Mouse (Mus musculus) small intestine, adult 2 months (tissue): ENCODE data around the gene 1700042G07Rik. TPM values are rescaled to one million over a fixed set of nuclear protein-coding genes. Genes with fewer than 3 reads are reported as not detected.

ENCODE experiments used
- H3K27ac ChIP-seq: fragments of 200-500 bp; 2 replicates; pipeline ENCODE4 v1.5.1; 2012; ENCODE audit warnings: low read depth, low read length, control low read depth, inconsistent platforms; ENCODE audit not compliant: insufficient read depth
- H3K27me3 ChIP-seq: fragments of 200-500 bp; 2 replicates; pipeline ENCODE4 v1.6.1; 2012; ENCODE audit warnings: mild to moderate bottlenecking, moderate library complexity, low read length, inconsistent platforms; ENCODE audit not compliant: control insufficient read depth, insufficient read depth
- H3K36me3 ChIP-seq: fragments of 200-500 bp; 2 replicates; pipeline ENCODE4 v1.6.1; 2012; ENCODE audit warnings: mild to moderate bottlenecking, low read length, control low read depth, inconsistent platforms; ENCODE audit not compliant: control insufficient read depth, insufficient read depth
- H3K4me1 ChIP-seq: fragments of 200-500 bp; 2 replicates; pipeline ENCODE4 v1.6.1; 2012; ENCODE audit warnings: low read length, inconsistent platforms, mixed read lengths; ENCODE audit not compliant: control insufficient read depth, insufficient read depth, insufficient read length
- H3K4me3 ChIP-seq: fragments of 200-500 bp; 2 replicates; pipeline ENCODE4 v1.5.1; 2012; ENCODE audit warnings: low read depth, mild to moderate bottlenecking, control low read depth, inconsistent platforms, low read length, moderate library complexity
- CTCF ChIP-seq: fragments of 200-500 bp; IDR thresholded peaks from 2 replicates; pipeline ENCODE4 v1.5.1; 2012; ENCODE audit warnings: low read depth, mild to moderate bottlenecking, control low read depth, inconsistent platforms, low read length, moderate library complexity, mixed read lengths; ENCODE audit not compliant: insufficient replicate concordance, insufficient read length; ENCODE audit errors: extremely low read depth
- POLR2A ChIP-seq: fragments of 200-500 bp; IDR thresholded peaks from 2 replicates; pipeline ENCODE4 v1.6.1; 2012; ENCODE audit warnings: low read depth, mild to moderate bottlenecking, control low read depth, inconsistent platforms, low read length, moderate library complexity
- WGBS: fragments of 180-500 bp; shearing (Covaris S2); methylation state at CpG from one replicate; pipeline ENCODE4 v1.1.7; 2018; 5-methylcytosine and 5-hydroxymethylcytosine counted together
- polyA plus RNA-seq: library from polyadenylated mRNA; depleted of rRNA; stranded (reverse); fragments of >200 nt; gene quantifications from 2 replicates; pipeline ENCODE4 v1.2.3, GENCODE M21; 2012

1700042G07Rik gene
- polyA plus RNA-seq, 1 experiment, result not detected

GRCm38 (mm10) chr4:116137421-116137996, 35.7 kb upstream of the 1700042G07Rik start:
- Histone ChIP-seq H3K36me3 (no peaks in the 10 kb centered on the region), H3K4me1 (no peaks in the 10 kb centered on the region), H3K4me3 (no peak overlapping the region), H3K27me3 (0 out of 2 replicates have a peak, but pooled peaks cover 3% of the 10 kb centered on the region), H3K27ac (no peak overlapping the region)
- 70% methylated on average over 13 of the region's 13 CpGs for WGBS
- no peak for TF ChIP-seq POLR2A
- TF ChIP-seq CTCF, result no peak

DNA sequence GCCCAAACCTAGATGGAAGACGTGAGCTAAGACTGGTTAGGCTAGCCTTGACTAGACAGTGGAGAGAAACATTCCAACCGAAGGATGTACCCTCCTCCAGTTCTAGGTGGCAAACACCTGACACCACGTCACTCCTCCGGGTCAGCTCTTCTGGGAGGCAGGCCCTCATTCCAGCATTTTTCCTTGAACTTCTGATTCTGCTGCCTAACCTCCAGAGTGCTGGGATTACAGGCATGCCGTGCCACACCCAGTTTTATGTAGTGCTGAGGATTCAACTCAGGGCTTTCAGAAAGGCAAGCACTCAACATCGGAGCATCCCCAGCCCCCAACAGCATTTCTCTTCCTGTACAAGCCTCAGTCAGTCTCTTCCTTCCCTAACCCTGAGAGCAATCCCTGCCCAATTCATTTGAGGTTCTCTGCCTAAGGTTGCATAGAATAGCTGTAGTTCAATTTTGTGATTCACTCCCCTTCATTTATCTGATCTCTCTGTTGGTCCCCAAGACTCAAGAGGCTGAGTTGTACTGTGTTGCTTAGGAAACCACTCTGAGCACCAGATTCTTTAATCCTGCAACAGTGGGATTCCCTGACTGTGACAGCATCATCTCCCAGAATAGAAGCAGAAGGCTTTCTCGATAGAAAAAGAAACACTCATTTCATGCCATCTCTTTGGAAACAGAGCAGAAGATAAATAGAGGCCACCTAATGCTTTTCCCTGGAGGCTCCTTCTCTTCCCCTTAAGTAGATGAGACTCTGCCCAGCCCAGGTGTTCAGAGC, 32.2 kb upstream of the 1700042G07Rik start:
- H3K4me1 ChIP-seq, result peaks cover 5% of the 10 kb centered on the region
- TF ChIP-seq POLR2A (no peak), CTCF (no peak)
- 77% methylated on average over 7 of the region's 7 CpGs for WGBS

DNA sequence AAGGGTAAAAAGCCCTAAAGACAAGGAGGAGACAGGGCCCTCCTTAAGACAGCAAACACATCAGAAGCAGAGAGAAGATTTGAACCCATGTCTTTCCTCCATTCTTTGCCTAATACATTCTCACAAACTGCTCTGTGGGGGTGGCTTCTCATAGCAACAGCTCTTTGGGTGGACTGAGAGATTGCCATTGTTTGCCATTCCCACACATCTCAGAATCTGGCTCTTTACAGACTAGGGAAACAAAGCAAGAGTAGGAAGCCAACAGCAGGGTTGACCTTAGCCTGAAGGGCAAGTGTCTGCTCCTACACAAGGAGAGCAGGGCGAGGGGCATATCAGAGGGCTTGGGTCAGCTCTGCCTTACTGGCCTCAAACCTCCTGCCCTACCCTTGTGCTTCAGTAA, 31.4 kb upstream of the 1700042G07Rik start:
- 79% methylated on average over 1 of the region's 1 CpGs for WGBS
- Histone ChIP-seq H3K27me3 (peaks cover 9% of the 10 kb centered on the region; the same call in 1 of the 2 replicates), H3K36me3 (no peaks in the 10 kb centered on the region), H3K27ac (no peak overlapping the region), H3K4me3 (no peak overlapping the region), H3K4me1 (peaks cover 5% of the 10 kb centered on the region)
- TF ChIP-seq POLR2A, result no peak
- no peak for TF ChIP-seq CTCF

More for the DNA sequence above, 32.2 kb upstream of the 1700042G07Rik start:
- Histone ChIP-seq H3K4me3 (no peak overlapping the region), H3K27me3 (peaks cover 9% of the 10 kb centered on the region; the same call in 1 of the 2 replicates), H3K27ac (no peak overlapping the region), H3K36me3 (no peaks in the 10 kb centered on the region)

DNA sequence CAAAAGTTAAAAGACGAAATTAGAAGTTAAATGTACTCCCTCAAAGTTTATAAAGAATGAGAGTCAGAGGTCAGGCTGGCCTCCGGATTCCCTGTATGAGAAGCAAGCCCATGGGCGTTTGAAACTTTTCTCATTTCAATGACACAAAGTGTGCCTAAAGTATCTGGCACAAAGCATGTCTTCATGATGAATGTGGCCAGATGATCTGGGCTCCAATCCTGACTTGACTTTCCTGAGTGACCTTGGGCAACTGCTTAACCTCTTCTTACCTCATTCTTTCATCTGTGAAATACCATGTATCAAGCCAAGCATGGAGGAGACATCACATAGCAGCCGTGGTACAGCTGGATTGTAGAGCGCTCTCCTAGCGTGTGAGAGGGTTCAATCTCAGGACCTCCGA, 30.9 kb upstream of the 1700042G07Rik start:
- Histone ChIP-seq H3K36me3 (no peaks in the 10 kb centered on the region), H3K27ac (no peak overlapping the region), H3K27me3 (peaks cover 9% of the 10 kb centered on the region; the same call in 1 of the 2 replicates), H3K4me3 (no peak overlapping the region), H3K4me1 (peaks cover 5% of the 10 kb centered on the region)
- 90% methylated on average over 7 of the region's 7 CpGs for WGBS
- TF ChIP-seq POLR2A (no peak), CTCF (no peak)

DNA sequence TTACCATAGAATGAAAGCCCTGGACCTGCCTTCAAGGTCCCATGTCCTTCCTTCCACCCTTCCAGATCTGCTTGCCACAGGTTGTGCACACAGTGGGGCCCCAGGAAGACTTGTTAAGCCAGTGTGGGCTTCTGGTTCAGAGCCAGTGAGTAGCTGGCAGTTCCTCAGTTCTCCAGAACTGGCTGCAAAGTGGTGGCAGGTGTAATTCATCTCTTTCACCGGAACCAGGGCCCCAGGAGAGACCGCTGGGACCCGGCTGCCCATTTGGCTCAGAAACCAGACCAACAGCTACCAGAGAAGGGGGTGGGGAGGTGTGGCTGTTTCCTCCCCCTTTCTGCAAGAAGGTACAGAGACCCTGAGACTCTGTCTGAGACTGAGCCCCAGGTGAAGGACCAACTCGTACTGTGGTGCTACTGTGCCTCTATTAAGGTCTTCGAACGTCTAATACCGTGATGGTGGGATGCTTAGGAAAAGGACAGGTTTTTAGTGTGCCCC, 29.8 kb upstream of the 1700042G07Rik start:
- Histone ChIP-seq H3K4me3 (0 out of 2 replicates have a peak overlapping the region, but pooled peaks have one; percentile 5), H3K36me3 (no peaks in the 10 kb centered on the region), H3K4me1 (peaks cover 5% of the 10 kb centered on the region), H3K27me3 (peaks cover 9% of the 10 kb centered on the region; the same call in 1 of the 2 replicates), H3K27ac (no peak overlapping the region)
- 28% methylated on average over 7 of the region's 7 CpGs for WGBS
- no peak for TF ChIP-seq CTCF
- no peak for TF ChIP-seq POLR2A

GRCm38 (mm10) chr4:116143891-116144717, 29.1 kb upstream of the 1700042G07Rik start:
- peak overlapping the region; percentile 76 for H3K4me3 ChIP-seq
- peaks cover 9% of the 10 kb centered on the region; the same call in 1 of the 2 replicates for H3K27me3 ChIP-seq
- peaks cover 5% of the 10 kb centered on the region for H3K4me1 ChIP-seq
- WGBS, result 2% methylated on average over 46 of the region's 47 CpGs
- H3K27ac ChIP-seq, result no peak overlapping the region
- no peak for TF ChIP-seq POLR2A
- TF ChIP-seq CTCF, result no peak
- no peaks in the 10 kb centered on the region for H3K36me3 ChIP-seq
